Mouse (Mus musculus) natural killer cell, adult 2 months (primary cell): ENCODE data around the gene Myh11.
"Not testable (repeated sequence)": the region's sequence is repeated elsewhere in the genome, so short reads cannot be mapped to it uniquely, and the experiment has no call there.

ENCODE experiments used
- DNase-seq, 2 experiments: peaks; one replicate each; pipeline ENCODE4 v3.0.0; 2022; ENCODE audit warnings: low spot score in 2 of 2

Myh11 gene

GRCm38 (mm10) chr16:14162988-14163416 lies 128.2 kb downstream of the Myh11 start, which contains the start of the genes Nde1 and Marf1:
Nde1 (plus strand) TSS chr16:14163275.
Marf1 (minus strand) TSS chr16:14163351.
- DNase-seq, result peak; percentile 80 to 84

- DNase-seq, result no peak
Measured at GRCm38 (mm10) chr16:14160941-14161340, 130.2 kb downstream of the Myh11 start.

- peak; percentile 73 to 79 for DNase-seq
Measured at GRCm38 (mm10) chr16:14159746-14160131, 131.4 kb downstream of the Myh11 start.

- peak; percentile 100 for DNase-seq
Measured at GRCm38 (mm10) chr16:14158936-14159745, 132.0 kb downstream of the Myh11 start.

- DNase-seq, result no peak
Measured at GRCm38 (mm10) chr16:14158536-14158935, 132.6 kb downstream of the Myh11 start.

- DNase-seq, result no peak
Measured at GRCm38 (mm10) chr16:14156312-14156711, 134.9 kb downstream of the Myh11 start.

GRCm38 (mm10) chr16:14155638-14156037 lies 135.5 kb downstream of the Myh11 start:
- not testable (repeated sequence) for DNase-seq

- DNase-seq, result no peak
Measured at GRCm38 (mm10) chr16:14151718-14152117, 139.5 kb downstream of the Myh11 start.

GRCm38 (mm10) chr16:14147712-14148111 lies 143.5 kb downstream of the Myh11 start:
- DNase-seq, result no peak
